Mouse (Mus musculus): ENCODE results near the gene Gm6890.
"Not testable (repeated sequence)": the region's sequence is repeated elsewhere in the genome, so short reads cannot be mapped to it uniquely, and the experiment has no call there.

The Gm6890 gene

DNA sequence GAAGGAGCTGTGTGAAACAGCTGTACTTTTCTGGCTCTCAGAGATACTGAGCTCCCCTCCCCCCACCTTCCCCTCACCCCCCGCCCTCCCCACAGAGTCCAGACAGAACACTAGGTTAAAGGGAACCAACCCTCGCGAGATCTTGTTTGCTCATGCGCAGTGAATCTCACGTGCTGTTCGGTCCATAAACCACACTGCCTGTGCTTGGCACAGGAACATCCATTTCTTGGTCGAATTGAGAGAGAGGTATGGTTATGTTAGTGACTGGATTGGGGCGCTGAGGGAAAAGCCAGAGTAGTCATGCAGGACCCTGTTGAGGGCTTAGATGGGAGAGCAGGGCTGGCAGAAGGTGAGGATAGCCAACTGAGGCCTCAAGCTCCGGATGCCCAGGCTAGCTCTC, at the start of gene Gm6890:
Gene Gm6890 (plus strand): TSS at position 301 of the 400 bp plus-strand sequence.
- in situ Hi-C loops (cut with MboI, MseI) = not testable (repeated sequence)

DNA sequence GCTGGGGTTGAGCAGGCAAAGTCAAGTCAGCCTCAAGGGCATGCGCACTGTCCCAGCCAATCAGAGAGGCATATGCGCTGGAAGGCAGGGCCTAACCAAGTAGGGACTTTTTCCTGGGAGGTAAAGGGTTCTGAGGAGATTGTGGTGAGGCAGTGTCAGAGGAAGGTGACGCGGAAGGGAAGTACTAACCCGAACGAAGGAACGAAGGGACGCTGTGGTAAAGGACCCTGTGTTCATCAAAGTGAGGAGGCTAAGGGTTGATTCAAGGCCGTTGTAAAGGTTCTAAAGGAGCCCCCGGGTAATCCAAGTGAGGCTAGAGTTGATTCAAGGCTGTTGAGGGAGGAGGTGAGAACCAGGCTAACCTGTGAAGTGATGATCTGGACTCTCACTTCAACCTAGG, 14.5 kb upstream of the Gm6890 start:
- in situ Hi-C loops (cut with MboI, MseI) = loop anchor here (5.0 kb wide), 2 partner anchors 1509 to 1644 kb away; partner anchors contain the start of gene Xlr4a

DNA sequence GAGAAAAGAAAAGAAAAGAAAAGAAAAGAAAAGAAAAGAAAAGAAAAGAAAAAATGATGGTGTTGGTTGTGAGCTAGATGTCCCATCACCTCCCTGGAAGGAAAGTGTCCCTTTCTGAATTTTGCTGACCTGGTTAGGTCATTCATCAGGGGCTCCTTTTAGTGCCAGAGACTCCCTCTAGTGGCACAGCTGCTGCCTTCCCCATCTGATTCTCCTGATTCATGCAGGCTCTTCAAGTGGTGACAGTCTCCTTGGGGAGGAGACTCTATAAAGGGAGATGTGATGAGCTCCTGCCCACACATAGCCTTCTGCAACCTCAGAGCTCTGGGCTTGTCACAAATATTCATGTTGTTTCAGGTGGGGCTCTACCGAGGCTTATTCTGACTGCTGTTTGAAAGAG, 30.0 kb downstream of the Gm6890 start:
- in situ Hi-C loops (cut with MboI, MseI) = loop anchor here (5.0 kb wide), 1 partner anchor 197 kb away; no protein-coding TSS in a partner anchor
